Mouse (Mus musculus) c-Kit-positive CD71-positive TER-119-negative erythroid progenitor cells, embryonic 14.5 days (primary cell): ENCODE measurements at regions not wholly inside any gene's neighbourhood (a gene's known extent, or its start where the extent isn't known, plus 50 kb on each side); places are given as distances from the start of the nearest gene placed in this dataset.

Source experiments
- DNase-seq: peaks from one replicate; pipeline ENCODE4 v3.0.0-alpha.2; 2013; ENCODE audit warnings: low read depth

DNA sequence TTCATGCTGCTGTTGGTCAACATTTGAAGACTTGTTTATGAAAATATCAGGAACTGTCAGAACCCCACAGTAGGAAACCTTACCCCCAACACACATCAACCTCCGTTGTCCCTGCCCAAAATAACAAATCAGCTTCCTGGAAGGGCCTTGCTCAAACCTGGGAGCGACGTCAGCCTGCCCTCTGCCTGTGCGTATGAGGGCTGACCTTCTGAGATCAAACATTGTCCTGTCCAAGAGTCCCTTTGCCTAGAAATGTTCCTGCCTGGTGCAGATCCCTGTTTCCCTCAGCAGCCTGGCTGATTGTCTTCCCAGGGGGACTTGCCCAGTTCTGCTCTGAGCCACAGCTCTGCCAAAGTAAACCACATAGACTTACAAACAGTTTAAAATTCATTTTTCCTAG is 307.1 kb downstream of the Gadd45g start:
- DNase-seq: no peak

DNA sequence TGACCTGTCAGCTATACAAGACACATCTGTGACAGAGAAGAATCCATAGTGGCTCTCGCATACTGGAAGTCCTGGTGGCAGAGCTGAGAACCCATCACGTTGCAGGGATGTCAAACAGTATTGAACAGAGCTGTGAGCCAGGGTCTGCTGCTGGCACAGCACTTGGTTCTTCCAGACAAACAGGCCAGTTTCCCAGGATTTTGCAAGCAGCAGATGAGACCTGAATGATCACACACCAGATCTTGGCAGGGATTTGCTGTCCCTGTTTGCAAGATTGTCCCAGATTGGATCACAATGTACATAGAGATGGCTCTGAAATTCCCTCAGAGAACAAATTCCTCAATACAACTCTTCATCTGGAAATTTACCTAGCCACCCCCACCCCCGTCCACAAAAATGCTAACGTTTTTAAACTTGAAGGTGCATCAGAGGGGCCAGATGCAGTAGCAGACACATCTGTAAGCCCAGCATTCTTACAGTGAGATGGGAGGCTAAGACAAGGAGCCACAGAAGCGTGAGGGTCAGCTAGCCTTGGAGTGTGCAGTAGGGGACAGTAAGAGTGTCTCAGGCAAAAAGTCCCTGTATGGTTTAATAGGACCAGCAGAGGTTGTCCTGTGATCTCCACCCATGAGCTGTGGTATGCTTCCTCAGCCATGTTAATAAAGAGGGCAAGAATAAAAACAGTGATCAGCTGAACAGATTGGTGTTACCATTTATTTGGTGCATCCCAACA is 307.8 kb downstream of the Gadd45g start:
- no peak for DNase-seq

DNA sequence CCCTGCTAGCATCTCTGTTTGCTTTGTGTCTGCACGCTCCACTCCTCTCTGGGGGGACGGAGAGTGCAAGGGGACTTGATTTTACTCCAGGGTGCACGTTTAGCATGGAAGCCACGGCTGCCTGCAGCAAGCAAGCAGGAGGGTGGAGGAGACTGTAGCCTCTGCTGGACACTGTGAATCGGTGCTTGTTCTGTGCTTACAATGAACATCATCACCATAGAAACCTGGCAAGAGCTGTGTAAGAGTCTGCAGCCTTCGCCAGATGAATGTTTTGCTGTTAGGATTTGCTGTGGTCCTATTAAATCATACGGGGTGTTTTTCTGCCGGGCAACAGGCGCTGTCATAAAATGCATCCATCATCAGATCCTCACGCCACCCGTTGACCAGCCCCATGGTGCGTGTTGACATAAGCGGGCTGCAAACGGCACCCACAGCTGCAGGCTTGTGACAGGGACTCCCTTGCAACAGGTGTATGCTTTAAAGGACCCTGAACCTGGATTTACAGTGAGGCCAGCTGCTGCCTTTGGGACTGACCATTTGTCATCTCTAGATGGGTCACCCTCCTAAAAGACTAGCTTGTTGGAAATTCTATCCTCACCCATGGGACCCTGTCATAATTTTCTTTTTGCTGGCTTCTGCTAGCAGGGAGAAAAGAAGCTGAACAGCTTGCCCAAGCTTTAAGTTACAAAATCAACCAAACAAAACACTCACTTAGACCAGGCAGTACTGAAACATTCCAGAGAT is 308.5 kb downstream of the Gadd45g start:
- DNase-seq: no peak

DNA sequence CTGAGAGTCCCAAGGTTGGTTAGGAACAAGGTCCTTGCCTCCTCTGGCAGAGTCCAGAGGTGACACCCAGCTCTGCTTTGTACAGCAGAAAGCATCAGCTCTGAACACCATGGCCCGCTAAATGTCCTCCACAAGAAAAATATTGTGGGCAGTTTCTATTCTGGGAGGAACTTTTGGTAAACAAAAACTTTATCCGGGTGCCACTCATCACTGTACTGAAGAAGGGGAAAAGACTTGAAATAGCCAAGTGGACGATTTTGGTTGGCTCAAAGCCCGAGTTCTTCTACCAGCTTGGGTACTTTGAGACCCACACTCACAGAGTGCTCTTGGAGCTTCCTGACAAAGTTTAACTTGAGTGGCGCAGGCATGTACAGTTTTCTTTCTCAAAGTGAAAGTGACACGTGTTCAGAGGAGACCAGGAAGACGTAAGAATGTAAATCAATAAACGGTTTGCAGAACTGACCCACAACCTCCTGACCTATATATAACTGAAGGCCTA is 309.2 kb downstream of the Gadd45g start:
- DNase-seq: no peak

DNA sequence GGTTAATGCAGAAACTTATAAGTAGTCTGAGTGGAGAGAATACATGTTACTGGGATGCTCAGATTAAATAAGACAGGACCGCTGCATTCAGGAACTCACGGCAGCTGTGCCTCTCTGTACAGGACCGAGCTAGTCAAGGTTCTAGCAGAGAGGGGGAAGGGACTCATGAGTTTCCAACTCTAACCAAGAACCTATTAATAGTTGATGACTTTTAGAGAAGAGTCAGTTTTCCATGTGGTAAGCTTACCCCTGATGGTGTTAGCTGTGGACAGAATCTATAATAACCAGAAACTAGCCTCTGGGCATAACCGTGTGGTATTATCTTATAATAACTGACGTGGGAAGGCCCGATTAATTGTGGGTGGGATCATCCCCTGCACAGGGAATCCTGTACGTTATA is 316.2 kb downstream of the Gadd45g start:
- DNase-seq: no peak

DNA sequence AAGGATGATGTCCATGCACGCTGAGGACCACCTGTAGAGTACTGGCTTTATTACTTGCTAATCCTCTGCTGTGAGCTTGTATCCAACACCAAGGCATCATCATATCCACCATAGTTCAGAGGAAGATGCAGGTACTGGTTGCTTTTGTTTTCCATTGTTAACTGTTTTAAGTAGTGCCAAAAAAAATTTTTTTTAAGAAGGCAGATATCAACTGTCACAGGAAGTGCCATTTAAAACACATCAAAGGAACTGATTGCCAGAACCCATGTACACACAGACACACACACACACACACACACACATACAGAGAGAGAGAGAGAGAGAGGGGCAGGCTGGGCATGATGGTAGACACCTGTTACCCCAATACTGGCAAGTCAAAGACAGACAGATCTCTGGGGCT is 319.1 kb downstream of the Gadd45g start:
- DNase-seq: no peak

DNA sequence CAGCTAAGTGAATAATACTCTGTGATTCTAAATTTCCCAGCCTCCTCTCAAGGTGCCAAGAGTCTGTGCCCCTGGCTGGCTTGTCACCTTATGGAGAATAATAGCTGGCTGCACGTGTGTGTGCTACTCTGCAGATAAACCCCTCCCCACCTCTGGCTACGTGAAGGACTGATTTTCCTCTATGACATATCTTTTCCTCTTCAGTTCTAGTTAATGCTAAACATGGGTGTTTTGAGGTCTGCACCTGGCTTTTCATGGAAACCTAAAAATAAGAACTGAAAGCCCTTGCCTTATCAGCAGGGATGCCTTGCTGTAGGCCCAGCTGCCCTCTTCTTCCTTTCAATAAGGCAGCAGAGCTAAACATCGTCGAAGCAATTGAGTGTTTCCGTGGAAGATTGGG is 321.5 kb downstream of the Gadd45g start:
- no peak for DNase-seq

DNA sequence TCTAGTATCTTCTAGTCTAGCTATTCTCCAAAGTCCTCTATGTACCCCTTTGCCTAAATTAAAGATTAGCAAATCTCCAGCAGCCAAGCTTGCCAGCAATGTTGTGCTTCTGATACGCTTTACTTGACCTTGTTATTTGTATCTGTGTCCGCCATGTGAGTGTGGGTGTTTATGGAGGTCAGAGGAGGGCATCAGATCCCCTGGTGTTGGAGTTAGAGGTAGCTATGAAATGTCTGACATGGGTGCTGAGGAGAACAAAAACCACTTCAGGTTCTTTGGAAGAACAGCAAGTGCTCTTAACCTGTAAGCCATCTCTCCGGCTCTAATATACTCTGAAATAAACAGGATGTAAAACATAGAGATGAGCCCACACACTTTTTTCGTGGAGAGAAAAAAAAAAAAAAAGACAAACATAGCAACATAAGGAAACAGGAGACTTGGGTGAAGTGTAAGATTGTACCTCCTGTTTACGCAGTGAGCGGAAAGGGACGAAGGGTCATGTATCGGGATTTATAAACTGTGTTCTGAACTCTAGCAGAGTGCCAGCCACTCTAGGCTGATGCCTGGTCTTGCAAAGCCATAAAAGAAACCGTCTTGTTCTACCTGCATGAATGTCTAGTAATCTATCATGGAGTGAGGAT is 326.3 kb downstream of the Gadd45g start:
- DNase-seq: no peak

DNA sequence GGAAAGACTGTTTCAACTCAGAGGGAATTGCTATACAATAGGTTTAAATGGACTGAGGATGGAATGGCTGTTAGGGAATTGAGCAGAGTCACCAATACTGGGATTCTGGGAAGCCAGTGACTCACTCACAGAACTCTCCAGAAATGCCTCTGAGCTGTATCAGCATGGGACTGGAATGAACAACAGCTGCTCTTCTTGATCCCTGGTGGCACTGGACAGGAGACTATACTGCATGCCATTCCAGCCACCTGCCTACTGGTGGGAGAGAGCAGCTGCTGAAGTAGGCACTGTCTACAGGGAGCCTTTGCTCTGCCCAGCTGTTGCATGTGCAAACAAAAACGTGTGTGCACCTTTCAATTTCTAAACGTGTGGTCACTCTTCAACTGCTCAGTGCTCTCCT is 329.2 kb downstream of the Gadd45g start:
- no peak for DNase-seq

DNA sequence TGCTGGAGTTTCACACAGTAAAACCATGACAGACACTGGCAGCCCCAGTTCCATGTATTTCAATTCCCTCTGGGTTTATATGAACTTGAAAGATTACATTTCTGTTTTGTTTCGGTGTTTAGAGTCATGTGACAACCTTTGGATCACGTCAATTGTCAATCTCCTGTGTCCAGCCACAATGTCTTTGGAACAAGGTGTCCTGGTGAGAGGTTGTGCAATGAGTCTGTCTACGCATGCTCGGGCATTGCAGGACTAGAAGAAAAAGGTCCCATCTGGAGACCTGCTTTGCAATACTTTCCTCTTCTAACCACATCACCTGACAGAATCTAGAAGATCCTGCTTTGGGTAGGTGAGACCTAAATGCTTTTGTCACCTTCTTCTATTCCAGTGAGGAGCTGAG is 333.5 kb downstream of the Gadd45g start:
- no peak for DNase-seq

DNA sequence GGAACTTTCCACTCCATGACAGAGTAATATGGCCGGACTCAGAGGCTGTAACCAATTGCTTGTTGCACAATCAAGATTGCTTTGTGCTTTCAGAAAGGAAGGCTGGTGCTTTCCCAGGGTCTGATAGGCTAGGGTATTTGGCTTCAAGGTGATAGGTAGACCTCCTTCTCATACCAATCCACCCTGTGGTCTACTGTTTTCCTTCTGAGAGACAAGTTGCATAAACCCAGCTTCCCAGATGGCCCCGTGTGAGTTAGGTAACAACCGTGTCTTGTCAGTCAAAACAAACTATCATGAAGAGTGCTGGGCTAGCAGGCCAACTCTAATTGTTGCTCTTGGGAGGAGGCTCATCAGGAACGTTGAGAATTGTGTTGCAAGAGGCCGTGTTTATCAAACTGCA is 337.2 kb downstream of the Gadd45g start:
- DNase-seq: no peak

DNA sequence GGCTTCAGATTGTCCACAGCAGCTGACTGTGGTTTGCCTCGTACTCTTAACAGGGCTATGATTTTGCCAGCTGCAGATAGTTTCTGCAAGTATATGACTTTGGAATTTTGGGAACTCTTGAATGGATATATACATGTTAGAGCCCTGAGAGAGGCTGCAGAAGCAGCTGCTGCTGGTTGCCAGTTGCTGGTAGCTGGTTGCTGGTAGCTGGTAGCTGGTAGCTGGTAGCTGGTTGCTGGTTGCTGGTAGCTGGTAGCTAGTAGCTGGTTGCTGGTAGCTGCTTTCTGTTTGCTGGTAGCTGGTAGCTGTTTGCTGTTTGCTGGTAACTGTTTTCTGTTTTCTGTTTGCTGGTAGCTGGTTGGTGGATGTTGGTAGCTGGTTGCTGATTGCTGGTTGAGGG is 339.1 kb downstream of the Gadd45g start:
- no peak for DNase-seq

DNA sequence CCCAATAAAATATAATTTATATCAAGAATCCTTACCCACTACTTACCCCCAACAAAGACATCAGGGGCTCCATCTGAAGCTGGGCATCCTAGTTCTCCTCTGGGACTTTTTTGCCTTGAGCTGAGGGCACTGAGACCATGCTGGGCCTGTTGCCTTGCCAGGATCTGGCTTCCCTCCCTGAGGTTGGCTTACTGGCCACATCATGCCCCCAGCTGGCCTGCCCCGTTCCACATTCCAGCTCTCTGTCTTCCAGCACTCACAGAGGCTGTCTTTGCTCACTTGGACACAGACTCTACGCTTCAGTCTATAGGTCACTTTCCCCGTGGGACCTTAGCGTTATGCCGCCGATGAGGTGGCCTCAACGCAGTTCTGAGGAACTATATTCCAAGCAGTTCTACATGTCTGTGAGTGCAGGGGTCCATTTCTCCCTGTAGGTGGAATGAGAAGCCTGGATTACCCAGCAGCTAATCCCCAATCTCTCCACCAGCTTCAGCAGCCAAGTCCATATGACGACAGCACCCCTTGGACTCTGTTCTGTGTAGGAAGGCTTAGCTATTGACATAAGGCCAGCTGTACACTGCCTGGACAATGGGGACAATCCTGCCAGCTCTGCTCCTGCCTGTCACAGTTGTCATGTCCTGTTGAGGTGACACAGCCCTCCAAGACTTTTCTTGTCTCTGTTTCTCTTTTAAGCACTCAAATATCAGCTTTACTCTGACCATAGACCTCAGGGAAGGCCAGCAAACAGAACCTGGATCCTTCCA is 341.5 kb downstream of the Gadd45g start:
- DNase-seq: no peak

DNA sequence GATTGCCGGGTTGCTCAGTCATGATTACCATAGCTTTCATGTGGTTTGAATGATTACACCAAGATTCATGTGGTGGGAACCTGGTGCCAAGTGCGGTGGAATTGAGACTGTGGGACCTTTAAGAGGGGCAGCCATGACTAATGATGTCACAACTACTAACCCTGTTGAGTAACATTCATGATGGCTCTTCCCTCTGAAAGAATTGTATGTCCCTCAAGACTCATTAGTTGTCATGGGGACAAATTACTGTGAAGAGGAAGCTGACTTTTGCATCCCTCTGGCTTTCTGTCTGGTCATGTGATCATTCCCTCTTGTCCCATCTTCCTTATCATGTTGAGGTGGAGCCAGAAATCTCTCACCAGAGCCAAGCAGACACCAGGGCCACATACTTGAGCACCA is 342.1 kb downstream of the Gadd45g start:
- no peak for DNase-seq

DNA sequence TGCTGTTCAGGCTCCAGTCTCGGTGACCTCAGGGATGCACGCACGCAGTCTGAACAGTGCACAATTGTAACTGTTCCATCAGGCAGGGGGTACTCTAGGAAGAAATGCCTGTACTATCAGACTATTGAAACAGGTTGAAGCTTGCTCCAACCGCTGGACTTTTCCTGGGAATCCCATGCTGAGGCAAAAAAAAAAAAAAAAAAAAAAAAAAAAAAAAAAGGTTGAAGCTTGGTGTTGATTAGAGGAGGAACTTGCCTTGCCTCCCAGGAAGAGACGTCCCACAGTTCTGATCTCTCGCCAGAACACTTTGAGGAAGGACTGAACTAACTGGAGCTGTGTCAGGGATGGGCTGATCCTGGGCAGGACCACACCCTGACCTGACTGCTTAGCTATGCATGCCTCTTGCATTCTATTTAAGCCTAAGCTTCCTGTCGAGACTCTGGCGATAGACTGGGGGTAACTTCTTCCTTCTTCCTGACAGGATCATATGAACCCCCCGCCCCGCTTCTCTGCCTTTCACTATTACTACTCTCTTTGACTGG is 341.6 kb downstream of the Diras2 start:
- DNase-seq: no peak

DNA sequence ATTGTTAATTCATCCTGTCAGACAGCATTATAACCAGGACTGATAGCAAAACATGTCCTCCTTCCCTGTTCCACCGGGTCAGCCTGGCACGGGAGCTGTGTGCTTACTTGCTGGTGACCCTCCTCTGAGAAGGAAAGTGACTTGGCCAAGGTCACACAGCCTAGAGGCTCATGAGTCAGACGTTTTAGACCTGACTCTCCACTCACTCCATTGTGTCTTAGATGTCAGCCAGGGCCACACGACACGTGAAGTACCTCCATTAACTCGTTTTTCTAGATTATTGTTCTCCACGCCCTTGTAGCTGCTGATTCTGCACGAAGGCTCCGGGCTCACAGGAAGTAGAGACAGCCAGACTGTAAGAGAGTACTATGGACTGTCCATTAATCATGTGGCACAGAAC is 340.8 kb downstream of the Diras2 start:
- DNase-seq: no peak

DNA sequence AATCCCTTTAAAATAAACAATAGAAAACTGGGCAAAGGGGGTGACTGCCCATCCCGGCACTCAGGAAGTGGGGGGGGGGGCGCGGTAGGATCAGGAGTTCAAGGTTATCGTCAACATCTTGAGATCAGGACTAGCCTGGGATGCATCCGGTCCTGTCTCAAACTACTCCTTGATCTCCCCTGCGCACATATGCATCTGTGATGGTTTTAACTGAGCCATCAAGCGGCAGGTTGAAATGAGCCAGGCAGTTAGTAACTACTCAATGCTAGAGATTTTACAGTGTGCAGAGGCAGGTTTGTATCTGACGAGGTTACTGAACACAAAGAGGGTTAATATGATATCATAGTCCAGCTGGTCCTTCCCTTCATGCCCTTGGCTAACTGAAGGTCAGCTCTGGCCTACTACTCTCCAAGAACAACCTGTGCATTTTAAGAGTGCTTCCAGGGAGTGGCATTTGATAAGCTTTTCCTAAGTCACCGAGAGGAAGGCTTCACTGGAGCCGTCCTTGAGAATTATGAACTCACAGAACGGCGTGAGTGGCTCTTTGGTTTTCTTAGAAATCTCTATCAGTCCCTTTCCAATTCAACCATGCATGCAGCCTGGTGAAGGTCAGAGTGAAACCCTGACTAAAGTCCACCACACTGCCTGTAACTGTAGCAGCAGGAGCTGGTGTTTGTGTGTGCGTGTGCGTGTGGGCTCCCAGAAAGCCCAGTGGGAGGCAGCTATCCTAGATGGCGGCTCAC is 340.1 kb downstream of the Diras2 start:
- DNase-seq: no peak

DNA sequence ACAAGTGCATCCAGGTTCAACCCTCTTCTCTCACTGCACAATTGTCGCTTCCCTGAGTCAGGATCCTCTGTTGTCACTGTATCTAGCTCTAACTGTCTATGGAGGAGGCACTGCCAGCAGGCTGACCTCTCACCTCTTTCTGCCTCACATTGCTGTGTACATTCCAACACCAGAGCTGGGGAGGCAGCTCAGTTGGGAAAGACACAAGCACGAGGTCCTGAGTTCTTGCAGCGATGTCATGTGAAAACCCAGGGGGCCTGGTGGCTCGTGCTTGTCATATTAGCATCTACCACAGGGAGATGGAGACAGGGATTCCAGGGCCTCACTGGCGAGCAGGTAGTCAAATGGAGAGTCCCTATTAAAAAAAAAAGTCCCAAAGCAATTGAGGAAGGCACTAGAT is 334.2 kb downstream of the Diras2 start:
- DNase-seq: no peak

DNA sequence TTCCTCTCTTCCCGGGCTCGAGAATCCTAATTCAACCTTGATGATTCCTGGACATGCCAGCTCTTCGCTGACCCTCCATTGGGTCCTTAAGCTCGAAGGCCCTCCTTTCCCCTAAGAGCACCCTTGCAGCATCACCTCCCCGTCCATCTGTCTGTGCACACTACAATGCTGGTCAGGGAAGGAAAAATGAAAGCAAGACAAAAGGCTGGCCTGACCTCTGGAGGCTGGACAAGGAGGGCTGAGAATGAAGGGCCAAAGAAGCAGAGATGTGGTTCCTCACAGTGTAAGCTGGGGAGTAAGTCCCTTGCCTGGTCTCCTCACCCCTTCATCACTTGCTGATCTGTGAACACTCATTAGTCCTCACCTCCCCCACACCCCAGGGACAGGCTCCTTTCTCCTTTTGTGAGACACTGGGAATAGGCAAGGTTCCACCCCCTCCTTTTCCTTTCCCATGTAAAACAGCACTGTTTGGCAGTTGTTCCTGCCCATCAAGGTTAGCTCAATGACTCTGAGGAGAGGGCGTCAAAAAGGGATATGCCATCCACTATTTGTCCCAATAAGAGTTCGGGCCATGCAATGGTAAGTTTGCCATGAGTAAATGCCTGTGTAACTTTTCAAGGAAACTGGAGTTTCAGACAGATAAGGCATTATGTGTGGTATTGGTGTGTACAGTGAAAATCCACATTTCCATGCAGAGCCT is 332.3 kb downstream of the Diras2 start:
- DNase-seq: no peak

DNA sequence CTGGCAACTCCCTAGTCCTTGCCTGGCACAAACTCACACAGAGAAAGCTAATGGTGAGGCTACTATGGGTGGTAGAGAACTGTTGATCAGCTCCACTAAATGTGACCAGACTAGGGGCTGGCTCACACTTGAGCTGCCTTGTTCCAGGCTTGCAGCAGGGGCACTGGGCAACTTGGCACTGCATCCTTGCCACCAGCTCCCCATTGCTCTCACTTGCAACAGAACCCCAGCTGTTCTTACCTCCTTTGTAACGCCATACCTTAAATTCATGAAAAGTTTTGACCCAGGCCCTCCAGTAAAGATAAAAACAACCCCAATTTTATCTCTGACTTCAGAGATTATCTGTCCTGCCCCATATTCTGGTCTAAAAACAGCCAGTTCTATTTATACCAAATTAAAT is 328.7 kb downstream of the Diras2 start:
- no peak for DNase-seq

DNA sequence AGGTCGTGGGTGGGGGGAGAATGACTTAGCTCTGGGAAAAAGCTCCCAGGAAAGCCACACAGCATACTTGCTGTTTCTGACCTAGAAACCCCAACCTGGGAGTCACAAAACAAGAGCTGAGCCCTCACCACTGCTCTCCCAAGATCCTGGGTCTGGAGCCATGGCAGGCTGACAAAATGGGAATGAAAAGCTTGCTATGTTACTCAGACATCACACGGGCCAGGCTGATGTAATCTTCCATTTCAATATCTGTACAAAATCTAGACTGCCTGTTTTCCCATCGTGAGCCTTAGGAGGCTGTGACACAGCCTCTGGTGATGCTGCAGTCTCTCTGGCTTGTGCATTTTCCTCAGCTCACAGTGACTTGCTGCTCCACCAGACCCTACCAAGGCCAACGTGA is 325.1 kb downstream of the Diras2 start:
- DNase-seq: no peak
